In genomic region chr9:77751091-77751521, GRCm38 (mm10) we compare ENCODE assay signal across 8 mouse cellular contexts. TPM values are rescaled to one million over a fixed set of nuclear protein-coding genes. Genes with fewer than 3 reads are reported as not detected.
DNase-seq lines count a peak whose midpoint lies in the region; ATAC-seq and TF ChIP-seq lines count a peak whose summit lies in the region.

No protein-coding gene starts in this region.

- no peak for TF ChIP-seq POLR2A in lung, adult 2 months (IDR thresholded peaks at IDR 0.05; ENCODE audit: borderline replicate concordance, extremely low read depth, low read depth, low read length)

- H3K4me3 ChIP-seq in lung, adult 2 months (replicated peaks; ENCODE audit: extremely low read depth, low read depth, low read length), result peak overlapping the region; percentile 62
- H3K4me3 ChIP-seq in heart, postnatal 0 days (ENCODE audit: low read depth, low read length), result peak overlapping the region; percentile 72
- peak overlapping the region; percentile 60 for H3K4me3 ChIP-seq in macrophage (ENCODE audit: inconsistent target)

- TF ChIP-seq CTCF in lung, adult 2 months (IDR thresholded peaks at IDR 0.05; ENCODE audit: insufficient read depth, low read length), result no peak
- TF ChIP-seq CTCF in heart, postnatal 0 days (IDR thresholded peaks at IDR 0.05; ENCODE audit: low read depth), result no peak

- peak; percentile 0; the same call in 1 of the 2 replicates for ATAC-seq in heart, postnatal 0 days (ENCODE audit: insufficient read depth, low read depth)

- intact Hi-C loops in left cerebral cortex, postnatal 4 days (cut with DNase I), result loop anchor here (10.0 kb wide), 1 partner anchor 96 kb away; no protein-coding TSS in a partner anchor

- peaks cover 5% of the 10 kb centered on the region; the same call in 1 of the 2 replicates for H3K79me2 ChIP-seq in macrophage (ENCODE audit: inconsistent target)

- peak overlapping the region; percentile 89 for H3K27ac ChIP-seq in heart, postnatal 0 days (ENCODE audit: low read depth)
- peak overlapping the region; percentile 78 for H3K27ac ChIP-seq in macrophage

- WGBS in lung, adult 2 months, result under 1% methylated on average over 12 of the region's 12 CpGs
- WGBS in heart, postnatal 0 days, result 1% methylated on average over 12 of the region's 12 CpGs
- 0% methylated on average over 7 of the region's 12 CpGs for WGBS in macrophage (ENCODE audit: missing documents)

- peaks cover 3% of the 10 kb centered on the region; the same call in 1 of the 2 replicates for H3K4me1 ChIP-seq in lung, adult 2 months (ENCODE audit: control insufficient read depth, insufficient read depth, low read length)
- peaks cover 15% of the 10 kb centered on the region for H3K4me1 ChIP-seq in heart, postnatal 0 days (ENCODE audit: control insufficient read depth, insufficient read depth)

- TF ChIP-seq EP300 in heart, postnatal 0 days (IDR thresholded peaks at IDR 0.05; ENCODE audit: low read depth), result no peak

- H3K9ac ChIP-seq in heart, postnatal 0 days (replicated peaks; ENCODE audit: low read depth, low read length), result peak overlapping the region; percentile 63

- H3K4me2 ChIP-seq in heart, postnatal 0 days (ENCODE audit: low read depth, low read length), result peak overlapping the region; percentile 70

- H3K36me3 ChIP-seq in heart, postnatal 0 days (replicated peaks; ENCODE audit: control insufficient read depth, insufficient read depth, low read length), result no peaks in the 10 kb centered on the region
- no peaks in the 10 kb centered on the region for H3K36me3 ChIP-seq in macrophage (ENCODE audit: inconsistent target)

- DNase-seq in lung, adult 2 months, result peak; percentile 55
- DNase-seq in lung, postnatal 14 days, result no peak
- peak; percentile 39 for DNase-seq in c-Kit-positive CD71-positive TER-119-negative erythroid progenitor cells, embryonic 14.5 days (ENCODE audit: low read depth)
- DNase-seq in heart, postnatal 0 days (ENCODE audit: low spot score), result peak; percentile 21
- no peak for DNase-seq in testis, postnatal 14 days (ENCODE audit: low spot score)
- DNase-seq in embryo, embryonic 10.5 days (ENCODE audit: low spot score), result no peak
- DNase-seq in left cerebral cortex, postnatal 4 days, result no peak

- H3K9me3 ChIP-seq in heart, postnatal 0 days (replicated peaks; ENCODE audit: control insufficient read depth, low read length), result no peaks in the 10 kb centered on the region

- no peaks in the 10 kb centered on the region for H3K27me3 ChIP-seq in heart, postnatal 0 days (ENCODE audit: control insufficient read depth, insufficient read depth, low read length)

RNA-seq across cellular contexts. Expression of gene Gclc, which starts 3.2 kb away (rescaled TPM):
- polyA plus RNA-seq in lung, adult 2 months (2012; rRNA removed), result 40.4 and 49.3 TPM in 2 replicates
- total RNA-seq in heart, postnatal 0 days (2014; rRNA removed; ENCODE audit: low replicate concordance), result 9.2 and 12.5 TPM in 2 replicates
- 3.9 and 4.6 TPM in 2 replicates for polyA plus RNA-seq in heart, postnatal 0 days (2015; fragmentation: Nextera tagmentation; extraction: Ambion mirVana)
- 10 to 100 TPM in 18 of 26 experiments, 1 to 10 TPM in 8; 4.4 to 22.1 (median 12.3) TPM for total RNA-seq in macrophage (2018; cell fraction: chromatin; rRNA removed)
- 10 to 100 TPM in 18 of 26 experiments, 1 to 10 TPM in 8; 6.2 to 17.0 (median 11.3) TPM for total RNA-seq in macrophage (2018; cell fraction: cytosol; rRNA removed)
- 10 to 100 TPM in 12 of 26 experiments, 1 to 10 TPM in 14; 5.1 to 44.1 (median 9.7) TPM for total RNA-seq in macrophage (2018; cell fraction: nucleus; rRNA removed)
- polyA plus RNA-seq in macrophage (2018), result 10.9 to 28.5 TPM (median 22.3 TPM) in 3 replicates
- total RNA-seq in left cerebral cortex, postnatal 4 days (2021), result 10 to 100 TPM; 23.4 to 26.0 TPM

Comparison
In these comparisons a context has a peak if more than half of its experiments do, and no peak if none do; other contexts are left out.
1. DNase-seq: peak in lung, adult 2 months (single experiment), c-Kit-positive CD71-positive TER-119-negative erythroid progenitor cells, embryonic 14.5 days (single experiment) and heart, postnatal 0 days (single experiment); none in lung, postnatal 14 days (single experiment), testis, postnatal 14 days (single experiment), embryo, embryonic 10.5 days (single experiment) and left cerebral cortex, postnatal 4 days (single experiment).
2. Peak in every context shown above with its lines, with median percentiles within 50 percentile points of each other: H3K4me3 ChIP-seq.